Mouse (Mus musculus) natural killer cell, adult 2 months (primary cell): Measurements from ENCODE around the gene Farp1.
A peak's percentile ranks its signal among the peaks of the same experiment; 100 is the strongest.

ENCODE experiments used
- DNase-seq, 2 experiments: peaks; one replicate each; pipeline ENCODE4 v3.0.0; 2022; ENCODE audit warnings: low spot score in 2 of 2

The Farp1 gene

GRCm38 (mm10) chr14:121311083-121311482 is 276.1 kb downstream of the Farp1 start:
- no peak for DNase-seq

GRCm38 (mm10) chr14:121313283-121313682 is 278.3 kb downstream of the Farp1 start:
- peak in 1 of 2 experiments; percentile 30 for DNase-seq

- peak; percentile 67 to 76 for DNase-seq
These were observed 279.9 kb downstream of the Farp1 start for GRCm38 (mm10) chr14:121314934-121315333.

- no peak for DNase-seq
These were observed 281.1 kb downstream of the Farp1 start for GRCm38 (mm10) chr14:121316136-121316535.

GRCm38 (mm10) chr14:121316631-121317311 is 281.8 kb downstream of the Farp1 start:
- DNase-seq: no peak

GRCm38 (mm10) chr14:121317312-121317671 is 282.3 kb downstream of the Farp1 start:
- DNase-seq: no peak

- no peak for DNase-seq
These were observed 283.4 kb downstream of the Farp1 start for GRCm38 (mm10) chr14:121318382-121318781.

GRCm38 (mm10) chr14:121322150-121322549 is 287.1 kb downstream of the Farp1 start:
- no peak for DNase-seq

GRCm38 (mm10) chr14:121322641-121323040 is 287.6 kb downstream of the Farp1 start:
- DNase-seq: no peak

GRCm38 (mm10) chr14:121324521-121325330 is 289.7 kb downstream of the Farp1 start:
- peak; percentile 52 to 67 for DNase-seq

- DNase-seq: no peak
These were observed 291.4 kb downstream of the Farp1 start for GRCm38 (mm10) chr14:121326432-121326831.

GRCm38 (mm10) chr14:121328878-121329277 is 293.9 kb downstream of the Farp1 start:
- DNase-seq: no peak

- DNase-seq: no peak
These were observed 294.5 kb downstream of the Farp1 start for GRCm38 (mm10) chr14:121329401-121330089.

GRCm38 (mm10) chr14:121330090-121330408 is 295.0 kb downstream of the Farp1 start:
- no peak for DNase-seq
